Mouse (Mus musculus) lung, adult 18-20 months (tissue): ENCODE data around the gene Camsap2.

Experiments
- DNase-seq, 2 experiments: peaks; one replicate each; pipeline ENCODE4 v3.0.0; 2022; ENCODE audit warnings: mixed read lengths in 2 of 2

The Camsap2 gene

GRCm38 (mm10) chr1:136343727-136344126 is 2.2 kb downstream of the Camsap2 start:
- DNase-seq: no peak

GRCm38 (mm10) chr1:136340541-136340940 is 5.4 kb downstream of the Camsap2 start:
- DNase-seq: no peak

GRCm38 (mm10) chr1:136334743-136335142 is 11.2 kb downstream of the Camsap2 start:
- DNase-seq: no peak

- no peak for DNase-seq
Observed at GRCm38 (mm10) chr1:136333512-136333911, 12.4 kb downstream of the Camsap2 start.

- DNase-seq: no peak
Observed at GRCm38 (mm10) chr1:136333071-136333470, 12.8 kb downstream of the Camsap2 start.

GRCm38 (mm10) chr1:136331836-136332235 is 14.1 kb downstream of the Camsap2 start:
- DNase-seq: no peak

GRCm38 (mm10) chr1:136329426-136329825 is 16.5 kb downstream of the Camsap2 start:
- no peak for DNase-seq

GRCm38 (mm10) chr1:136328640-136329039 is 17.3 kb downstream of the Camsap2 start:
- DNase-seq: no peak

- DNase-seq: no peak
Observed at GRCm38 (mm10) chr1:136327638-136328037, 18.3 kb downstream of the Camsap2 start.

GRCm38 (mm10) chr1:136325933-136326332 is 20.0 kb downstream of the Camsap2 start:
- DNase-seq: peak; percentile 27 to 52

GRCm38 (mm10) chr1:136322331-136322730 is 23.6 kb downstream of the Camsap2 start:
- no peak for DNase-seq

- no peak for DNase-seq
Observed at GRCm38 (mm10) chr1:136316317-136316716, 29.6 kb downstream of the Camsap2 start.

GRCm38 (mm10) chr1:136309193-136309592 is 36.7 kb downstream of the Camsap2 start:
- no peak for DNase-seq

GRCm38 (mm10) chr1:136306424-136306823 is 39.5 kb downstream of the Camsap2 start:
- peak in 1 of 2 experiments; percentile 35 for DNase-seq

- no peak for DNase-seq
Observed at GRCm38 (mm10) chr1:136293961-136294360, 51.9 kb downstream of the Camsap2 start.

GRCm38 (mm10) chr1:136289803-136290202 is 56.1 kb downstream of the Camsap2 start:
- DNase-seq: no peak

GRCm38 (mm10) chr1:136277366-136277765 is 68.5 kb downstream of the Camsap2 start:
- DNase-seq: no peak

GRCm38 (mm10) chr1:136268224-136268623 is 77.7 kb downstream of the Camsap2 start:
- DNase-seq: no peak

GRCm38 (mm10) chr1:136266127-136266526 is 79.8 kb downstream of the Camsap2 start:
- DNase-seq: no peak

- DNase-seq: no peak
Observed at GRCm38 (mm10) chr1:136263355-136263754, 82.5 kb downstream of the Camsap2 start.

GRCm38 (mm10) chr1:136260635-136261238 is 85.2 kb downstream of the Camsap2 start, which contains the start of gene Gpr25:
Gene Gpr25 (minus strand): TSS chr1:136260873.
- DNase-seq: no peak

GRCm38 (mm10) chr1:136259893-136260634 is 85.8 kb downstream of the Camsap2 start:
- peak; percentile 11 to 18 for DNase-seq

GRCm38 (mm10) chr1:136259543-136259892 is 86.4 kb downstream of the Camsap2 start:
- no peak for DNase-seq

- DNase-seq: no peak
Observed at GRCm38 (mm10) chr1:136258495-136258894, 87.4 kb downstream of the Camsap2 start.
